Mouse (Mus musculus): ENCODE results near the gene Fis1.

Gene Fis1

GRCm38 (mm10) chr5:136966331-136966730, 13.3 kb downstream of the Fis1 start, which contains the start of gene Cldn15:
Cldn15 (plus strand) TSS chr5:136966616.
- ATAC-seq (ENCODE audit: insufficient number of reproducible peaks, low FRiP score, low TSS enrichment), result no peak

- no peak for ATAC-seq (ENCODE audit: insufficient number of reproducible peaks, low FRiP score, low TSS enrichment)
These were observed 13.9 kb downstream of the Fis1 start for GRCm38 (mm10) chr5:136966861-136967455.

- no peak for ATAC-seq (ENCODE audit: insufficient number of reproducible peaks, low FRiP score, low TSS enrichment)
These were observed 14.5 kb downstream of the Fis1 start for GRCm38 (mm10) chr5:136967592-136967991.

- ATAC-seq (ENCODE audit: insufficient number of reproducible peaks, low FRiP score, low TSS enrichment), result no peak
These were observed 17.6 kb downstream of the Fis1 start for GRCm38 (mm10) chr5:136970703-136971102.

GRCm38 (mm10) chr5:136973670-136974069, 20.6 kb downstream of the Fis1 start:
- no peak for ATAC-seq (ENCODE audit: insufficient number of reproducible peaks, low FRiP score, low TSS enrichment)

- ATAC-seq (ENCODE audit: insufficient number of reproducible peaks, low FRiP score, low TSS enrichment), result no peak
These were observed 24.7 kb downstream of the Fis1 start for GRCm38 (mm10) chr5:136977769-136978168.

GRCm38 (mm10) chr5:136979762-136980161, 26.7 kb downstream of the Fis1 start:
- ATAC-seq (ENCODE audit: insufficient number of reproducible peaks, low FRiP score, low TSS enrichment), result no peak

GRCm38 (mm10) chr5:136980974-136981373, 27.9 kb downstream of the Fis1 start:
- ATAC-seq (ENCODE audit: insufficient number of reproducible peaks, low FRiP score, low TSS enrichment), result no peak

GRCm38 (mm10) chr5:136982338-136982930, 29.4 kb downstream of the Fis1 start:
- peak; percentile 54; the same call in 1 of the 2 replicates for ATAC-seq (ENCODE audit: insufficient number of reproducible peaks, low FRiP score, low TSS enrichment)

GRCm38 (mm10) chr5:136984828-136985227, 31.8 kb downstream of the Fis1 start:
- no peak for ATAC-seq (ENCODE audit: insufficient number of reproducible peaks, low FRiP score, low TSS enrichment)

GRCm38 (mm10) chr5:136986695-136987137, 33.6 kb downstream of the Fis1 start, which contains the start of gene Plod3:
Plod3 (plus strand) TSS chr5:136987019.
- ATAC-seq (ENCODE audit: insufficient number of reproducible peaks, low FRiP score, low TSS enrichment), result peak; percentile 90

GRCm38 (mm10) chr5:136987138-136987933, 34.3 kb downstream of the Fis1 start:
- ATAC-seq (ENCODE audit: insufficient number of reproducible peaks, low FRiP score, low TSS enrichment), result peak; percentile 46

GRCm38 (mm10) chr5:136987934-136988271, 34.8 kb downstream of the Fis1 start, which contains the start of gene Znhit1:
Znhit1 (minus strand) TSS chr5:136988021.
- ATAC-seq (ENCODE audit: insufficient number of reproducible peaks, low FRiP score, low TSS enrichment), result no peak

GRCm38 (mm10) chr5:136988420-136988819, 35.3 kb downstream of the Fis1 start:
- ATAC-seq (ENCODE audit: insufficient number of reproducible peaks, low FRiP score, low TSS enrichment), result no peak

GRCm38 (mm10) chr5:136989801-136990200, 36.7 kb downstream of the Fis1 start:
- no peak for ATAC-seq (ENCODE audit: insufficient number of reproducible peaks, low FRiP score, low TSS enrichment)

GRCm38 (mm10) chr5:136999449-136999848, 46.4 kb downstream of the Fis1 start:
- no peak for ATAC-seq (ENCODE audit: insufficient number of reproducible peaks, low FRiP score, low TSS enrichment)

GRCm38 (mm10) chr5:137000612-137001011, 47.5 kb downstream of the Fis1 start:
- ATAC-seq (ENCODE audit: insufficient number of reproducible peaks, low FRiP score, low TSS enrichment), result no peak

- ATAC-seq (ENCODE audit: insufficient number of reproducible peaks, low FRiP score, low TSS enrichment), result no peak
These were observed 54.2 kb downstream of the Fis1 start for GRCm38 (mm10) chr5:137007276-137007675.

GRCm38 (mm10) chr5:137009988-137010387, 56.9 kb downstream of the Fis1 start:
- ATAC-seq (ENCODE audit: insufficient number of reproducible peaks, low FRiP score, low TSS enrichment), result no peak

GRCm38 (mm10) chr5:137012401-137012950, 59.4 kb downstream of the Fis1 start:
- no peak for ATAC-seq (ENCODE audit: insufficient number of reproducible peaks, low FRiP score, low TSS enrichment)
